Mouse (Mus musculus) Patski (cell line): ENCODE data around the gene Kcp. TPM values are rescaled to one million over a fixed set of nuclear protein-coding genes. Genes with fewer than 3 reads are reported as not detected.

Experiments
- ATAC-seq: fragments of 100-300 bp; one replicate; pipeline ENCODE4 v1.8.0; 2021
- CTCF ChIA-PET: fragments of 350-600 bp; sonication (Branson Sonifier 250); formaldehyde crosslinking; loops from one replicate; lab custom pipeline; 2022; ENCODE audit warnings: inconsistent platforms; lab: Charles Lee
- POLR2A ChIA-PET: fragments of 350-600 bp; sonication (Branson Sonifier 250); formaldehyde crosslinking; loops from one replicate; lab custom pipeline; 2022; ENCODE audit warnings: antibody characterized with exemption, inconsistent platforms; lab: Charles Lee
- DNase-seq: peaks from one replicate; pipeline ENCODE4 v3.0.0-alpha.2; 2011; ENCODE audit warnings: low read depth, low spot score
- H3K27me3 ChIP-seq: fragments of 371-371 bp; one replicate; pipeline ENCODE4 v1.5.1; 2021
- CTCF ChIP-seq: fragments of 100-300 bp; IDR thresholded peaks from one replicate; pipeline ENCODE4 v1.5.1; 2021
- in situ Hi-C: fragments of 300-500 bp; cut with MboI; formaldehyde crosslinking; loops from 3 replicates; pipeline ENCODE4 v1.11.1; 2018; ENCODE audit warnings: low pct_unique_long_range_greater_than_20kb, mixed read lengths
- polyA plus RNA-seq: library from polyadenylated mRNA; unstranded; gene quantifications from one replicate; pipeline ENCODE4 v1.2.3, GENCODE M21; 2021

Gene Kcp
- polyA plus RNA-seq, 1 experiment from 2014 or later = 0.85 TPM

GRCm38 (mm10) chr6:29497791-29498190 lies 10.0 kb downstream of the Kcp start:
- DNase-seq = no peak
- ATAC-seq = no peak
- ChIA-PET CTCF (no interaction called here), POLR2A (no interaction called here)
- H3K27me3 ChIP-seq = peaks cover 17% of the 10 kb centered on the region
- no peak for TF ChIP-seq CTCF
- in situ Hi-C loops = no loop called here

GRCm38 (mm10) chr6:29496270-29496669 lies 11.5 kb downstream of the Kcp start:
- ATAC-seq = no peak
- in situ Hi-C loops = no loop called here

GRCm38 (mm10) chr6:29494101-29494500 lies 13.7 kb downstream of the Kcp start:
- CTCF ChIA-PET = no interaction called here
- POLR2A ChIA-PET = no interaction called here
- ATAC-seq (no peak), DNase-seq (no peak)
- peaks cover 21% of the 10 kb centered on the region for H3K27me3 ChIP-seq
- no peak for TF ChIP-seq CTCF
- in situ Hi-C loops = no loop called here

More at GRCm38 (mm10) chr6:29496270-29496669, 11.5 kb downstream of the Kcp start:
- no peak for DNase-seq
- peaks cover 17% of the 10 kb centered on the region for H3K27me3 ChIP-seq
- no peak for TF ChIP-seq CTCF
- CTCF ChIA-PET = no interaction called here
- POLR2A ChIA-PET = no interaction called here

- ChIA-PET CTCF (interaction anchor here (0.8 to 1.0 kb wide), 2 partner anchors 9 to 115 kb away, joined by 3 read pairs; no protein-coding TSS in a partner anchor), POLR2A (interaction anchor here (1.2 kb wide), 1 partner anchor 18 kb away, joined by 4 read pairs; the partner anchor contains the start of gene Atp6v1f)
- in situ Hi-C loops = no loop called here
- DNase-seq (no peak), ATAC-seq (no peak)
- H3K27me3 ChIP-seq = peaks cover 7% of the 10 kb centered on the region
- TF ChIP-seq CTCF = no peak
These were observed 21.8 kb downstream of the Kcp start for GRCm38 (mm10) chr6:29485951-29486350.

- ChIA-PET CTCF (interaction anchor here (1.0 to 1.4 kb wide), 2 partner anchors 8 to 10 kb away, joined by 3 read pairs; no protein-coding TSS in a partner anchor), POLR2A (interaction anchor here (0.7 to 1.2 kb wide), 2 partner anchors 17 to 129 kb away, joined by 3 to 4 read pairs; partner anchors contain the start of gene Atp6v1f)
- no peak for TF ChIP-seq CTCF
- no peak for ATAC-seq
- in situ Hi-C loops = loop anchor here (5.0 kb wide), 1 partner anchor 93 kb away; no protein-coding TSS in a partner anchor
- peaks cover 6% of the 10 kb centered on the region for H3K27me3 ChIP-seq
- DNase-seq = no peak
These were observed 22.8 kb downstream of the Kcp start for GRCm38 (mm10) chr6:29484716-29485559.

GRCm38 (mm10) chr6:29482691-29483090 lies 25.1 kb downstream of the Kcp start:
- peaks cover 3% of the 10 kb centered on the region for H3K27me3 ChIP-seq
- POLR2A ChIA-PET = interaction anchor here (0.6 kb wide), 1 partner anchor 251 kb away, joined by 3 read pairs; no protein-coding TSS in a partner anchor
- no peak for ATAC-seq
- TF ChIP-seq CTCF = no peak
- in situ Hi-C loops = loop anchor here (5.0 kb wide), 1 partner anchor 90 kb away; no protein-coding TSS in a partner anchor
- CTCF ChIA-PET = no interaction called here
- DNase-seq = no peak

GRCm38 (mm10) chr6:29474736-29475135 lies 33.0 kb downstream of the Kcp start:
- ATAC-seq = no peak
- in situ Hi-C loops = no loop called here
- POLR2A ChIA-PET = no interaction called here
- no peak for DNase-seq
- TF ChIP-seq CTCF = no peak
- H3K27me3 ChIP-seq = no peaks in the 10 kb centered on the region
- CTCF ChIA-PET = interaction anchor here (1.0 kb wide), 1 partner anchor 9 kb away, joined by 3 read pairs; no protein-coding TSS in a partner anchor

GRCm38 (mm10) chr6:29473941-29474691 lies 33.6 kb downstream of the Kcp start:
- in situ Hi-C loops = no loop called here
- H3K27me3 ChIP-seq = no peaks in the 10 kb centered on the region
- no peak for DNase-seq
- TF ChIP-seq CTCF = no peak
- CTCF ChIA-PET = no interaction called here
- ATAC-seq = no peak
- POLR2A ChIA-PET = no interaction called here

- no peak for ATAC-seq
- ChIA-PET CTCF (no interaction called here), POLR2A (no interaction called here)
- no peak for DNase-seq
- TF ChIP-seq CTCF = no peak
- no peaks in the 10 kb centered on the region for H3K27me3 ChIP-seq
- in situ Hi-C loops = no loop called here
These were observed 36.6 kb downstream of the Kcp start, which contains the start of gene Atp6v1fnb for GRCm38 (mm10) chr6:29471137-29471536. Gene Atp6v1fnb, plus strand, starts transcription at chr6:29471437.

- DNase-seq (no peak), ATAC-seq (no peak)
- no peaks in the 10 kb centered on the region for H3K27me3 ChIP-seq
- ChIA-PET POLR2A (interaction anchor here (0.8 kb wide), 1 partner anchor 33 kb away, joined by 4 read pairs; no protein-coding TSS in a partner anchor), CTCF (no interaction called here)
- in situ Hi-C loops = no loop called here
- no peak for TF ChIP-seq CTCF
These were observed 38.9 kb downstream of the Kcp start for GRCm38 (mm10) chr6:29468851-29469250.
